Mouse (Mus musculus) colon, adult 2 months (tissue): ENCODE results near the gene Pigg. TPM values are rescaled to one million over a fixed set of nuclear protein-coding genes. Genes with fewer than 3 reads are reported as not detected.

Source experiments
- polyA plus RNA-seq: library from polyadenylated mRNA; depleted of rRNA; stranded (reverse); fragments of >200 nt; gene quantifications from 2 replicates; pipeline ENCODE4 v1.2.3, GENCODE M21; 2012; rRNA removed

The Pigg gene
- polyA plus RNA-seq, result 5.3 and 7.8 TPM in 2 replicates

DNA sequence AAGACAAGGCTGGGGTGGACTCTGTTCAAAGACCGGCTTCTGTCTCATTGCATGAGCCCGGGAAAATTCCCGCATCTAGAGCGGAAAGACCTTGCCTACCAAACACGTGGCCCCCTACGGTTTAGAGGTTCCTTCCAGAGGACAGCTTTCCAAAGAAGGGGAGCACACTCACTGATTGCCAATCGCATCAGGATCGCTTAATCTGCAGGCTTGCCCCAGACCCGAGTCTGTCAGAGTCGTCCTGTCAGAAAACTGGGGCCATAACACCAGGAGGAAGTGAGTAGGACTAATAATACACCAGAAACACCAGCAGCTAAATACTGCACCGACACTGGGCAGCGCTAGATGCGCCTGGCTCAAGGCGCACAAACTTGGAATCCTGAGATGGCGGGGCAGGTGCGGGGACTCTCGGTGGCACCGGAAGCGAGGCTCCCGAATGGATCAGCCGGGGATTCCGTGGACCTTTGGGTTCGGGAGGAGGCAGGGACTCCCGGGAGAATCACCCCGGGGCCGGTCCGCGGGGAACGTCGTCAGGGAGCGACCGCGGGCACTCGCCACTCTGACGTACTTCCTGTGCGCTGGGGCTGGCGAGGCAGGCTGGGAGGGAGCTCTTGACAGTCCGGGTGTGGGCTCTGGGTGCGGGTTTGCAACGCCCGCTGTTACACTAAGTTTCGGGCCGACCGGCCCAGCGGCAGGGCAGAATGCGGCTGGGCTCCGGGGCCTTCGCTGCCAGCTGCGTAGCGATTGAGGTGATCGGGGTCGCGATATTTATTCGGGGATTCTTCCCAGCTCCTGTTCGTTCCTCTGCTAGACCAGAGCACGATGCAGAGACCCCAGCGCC, at the start of gene Pigg:
Gene Pigg (plus strand): TSS at position 386 of the 841 bp plus-strand sequence.

DNA sequence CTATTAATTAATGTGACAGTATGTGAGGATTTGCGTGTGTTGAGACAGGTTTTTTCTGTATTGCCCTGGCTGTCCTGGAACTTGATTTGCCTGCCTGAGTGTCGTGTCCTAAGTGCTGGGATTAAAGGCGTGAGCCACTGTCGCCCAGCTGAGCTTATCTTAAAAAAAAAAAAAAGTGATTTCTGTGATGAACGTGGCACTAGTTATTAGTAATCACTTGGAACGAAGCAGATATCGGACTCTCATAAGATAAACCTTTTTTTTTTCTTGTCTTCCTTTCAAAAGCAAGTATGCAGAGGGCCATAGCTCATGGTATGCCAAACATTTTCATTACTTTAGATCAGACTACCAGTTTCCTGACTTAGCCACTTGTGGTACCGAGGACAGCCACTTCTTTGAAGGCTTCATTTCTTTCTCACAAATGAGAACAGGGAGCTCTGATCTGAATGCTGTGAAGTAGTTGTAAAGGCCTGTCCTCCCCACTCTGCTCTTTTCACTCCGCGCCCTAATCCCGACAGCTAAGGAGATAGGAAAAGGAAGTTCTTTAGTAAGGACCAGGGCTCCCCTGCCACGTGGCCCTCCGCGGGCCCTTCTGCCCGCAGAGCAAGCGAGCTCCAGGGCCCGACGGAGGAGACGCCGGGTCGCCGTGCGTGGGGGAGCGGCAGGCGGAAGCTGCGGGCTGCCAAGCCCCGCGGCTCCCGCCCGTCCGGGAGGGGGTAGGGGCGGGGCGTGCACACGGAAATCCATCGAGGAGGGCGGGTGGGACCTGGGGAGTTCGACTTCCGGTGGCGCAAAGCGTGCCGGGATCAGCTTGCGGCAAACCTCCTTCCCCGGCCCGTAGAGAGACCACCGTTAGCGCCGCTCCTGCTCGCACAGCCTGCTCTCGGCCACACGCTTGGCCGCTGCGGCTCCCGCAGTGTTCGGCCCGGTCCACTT, 44.0 kb upstream of the Pigg start, which contains the start of gene Dr1:
Gene Dr1 (plus strand): TSS at position 771 of the 936 bp plus-strand sequence.

DNA sequence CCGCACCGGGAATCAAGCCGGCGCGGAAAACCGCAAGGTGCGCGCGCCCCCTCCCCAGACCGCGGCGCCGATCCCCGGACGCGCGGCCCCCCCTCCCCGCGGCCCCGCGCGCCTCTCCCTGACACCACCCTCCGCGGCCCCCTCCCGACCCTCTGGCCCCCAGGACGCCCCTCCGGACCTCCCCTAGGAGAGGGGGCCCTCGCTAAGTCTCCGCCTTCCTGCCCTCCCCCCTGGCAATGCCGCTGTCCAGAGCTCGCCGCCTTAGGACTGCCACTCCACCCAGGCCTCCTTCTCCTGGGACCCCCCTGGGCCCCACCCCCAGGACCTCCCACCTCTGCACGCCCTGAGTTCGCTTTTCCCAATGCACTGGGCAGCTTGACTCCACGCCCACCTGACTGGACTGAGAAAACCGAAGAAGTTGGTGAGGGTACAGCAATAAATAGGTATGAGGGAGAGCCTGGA, 55.5 kb downstream of the Pigg start, which contains the start of gene Gm42517:
Gene Gm42517 (minus strand): TSS at position 52 of the 462 bp plus-strand sequence.

DNA sequence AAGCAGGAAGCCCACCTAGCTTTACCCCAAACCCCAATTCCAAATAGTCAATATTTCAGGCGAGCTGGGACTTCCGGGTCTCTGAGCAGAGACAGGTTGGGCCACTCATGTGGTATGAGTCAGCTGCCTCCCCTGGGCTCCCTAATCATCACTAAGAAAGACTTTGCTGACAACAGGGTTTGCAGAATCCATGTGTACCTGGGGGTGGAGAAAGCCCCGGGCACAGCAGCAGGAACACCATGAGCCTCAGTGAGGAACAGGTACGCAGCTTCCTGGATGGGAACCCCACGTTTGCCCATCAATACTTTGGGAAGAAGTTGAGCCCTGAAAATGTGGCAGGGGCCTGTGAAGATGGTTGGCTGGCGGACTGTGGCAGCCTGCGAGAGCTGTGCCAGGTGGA, 75.8 kb downstream of the Pigg start, which contains the start of gene Pde6b:
Gene Pde6b (plus strand): TSS at position 191 of the 400 bp plus-strand sequence.

Other genes with a start within 250 kb of the Pigg start
- gene Mtf2, start 246.9 kb upstream of the Pigg start, polyA plus RNA-seq, result 9.0 and 10.1 TPM in 2 replicates
- 70.0 and 74.0 TPM in 2 replicates for gene Tmed5, start 180.0 kb upstream of the Pigg start, polyA plus RNA-seq
- 0.09 TPM in 1 of 2 replicates, not detected in the other for gene Ccdc18, start 179.7 kb upstream of the Pigg start, polyA plus RNA-seq
- gene Dr1, start 43.7 kb upstream of the Pigg start, polyA plus RNA-seq, result 16.5 and 19.6 TPM in 2 replicates
- 2.1 and 2.5 TPM in 2 replicates for gene Gm42517, start 55.3 kb downstream of the Pigg start, polyA plus RNA-seq
- not detected in 2 replicates for gene Pde6b, start 75.8 kb downstream of the Pigg start, polyA plus RNA-seq
- 56.9 and 60.5 TPM in 2 replicates for gene Atp5k, start 121.8 kb downstream of the Pigg start, polyA plus RNA-seq
- 18.9 and 22.7 TPM in 2 replicates for gene Mfsd7a, start 136.3 kb downstream of the Pigg start, polyA plus RNA-seq
- gene Pcgf3, start 148.6 kb downstream of the Pigg start, polyA plus RNA-seq, result 8.4 and 8.8 TPM in 2 replicates
- gene Cplx1, start 237.4 kb downstream of the Pigg start, polyA plus RNA-seq, result 0.57 and 1.0 TPM in 2 replicates